Mouse (Mus musculus) MEL (cell line): ENCODE measurements around the gene Dedd. TPM values are rescaled to one million over a fixed set of nuclear protein-coding genes. Genes with fewer than 3 reads are reported as not detected.

Experiments
- DNase-seq: peaks from one replicate; pipeline ENCODE4 v3.0.0; 2011; ENCODE audit warnings: low read depth, low spot score
- H3K27ac ChIP-seq: 2 replicates; pipeline ENCODE4 v1.5.1; 2012; ENCODE audit warnings: low read depth, mild to moderate bottlenecking, control low read depth, low read length, moderate library complexity; ENCODE audit not compliant: control insufficient read depth
- H3K27me3 ChIP-seq, 2 experiments: fragments of 150-350 bp in 1 of 2; sonication (generic) in 1 of 2; 2 replicates each; pipeline ENCODE4 v1.6.1; 2012; ENCODE audit warnings: low read length in 2 of 2, mild to moderate bottlenecking in 2 of 2, improper control_type of control experiment in 1 of 2, moderate library complexity in 1 of 2; ENCODE audit not compliant: insufficient read depth in 2 of 2, control insufficient read depth in 1 of 2
- H3K36me3 ChIP-seq, 2 experiments: 2 replicates each; pipeline ENCODE4 v1.6.1; 2012 to 2014; ENCODE audit warnings: low read length in 2 of 2, improper control_type of control experiment in 1 of 2, inconsistent platforms in 1 of 2, mild to moderate bottlenecking in 1 of 2; ENCODE audit not compliant: insufficient read depth in 2 of 2, control insufficient read depth in 1 of 2
- H3K4me1 ChIP-seq, 2 experiments: fragments of 150-350 bp in 1 of 2; sonication (generic) in 1 of 2; 2 replicates each; pipeline ENCODE4 v1.6.1; 2012; ENCODE audit warnings: low read length in 2 of 2, improper control_type of control experiment in 1 of 2, mild to moderate bottlenecking in 1 of 2; ENCODE audit not compliant: insufficient read depth in 2 of 2, control insufficient read depth in 1 of 2
- H3K4me3 ChIP-seq, 2 experiments: fragments of 150-350 bp in 1 of 2; sonication (generic) in 1 of 2; 2 replicates each; pipeline ENCODE4 v1.5.1; 2012; ENCODE audit warnings: low read depth in 2 of 2, low read length in 2 of 2, mild to moderate bottlenecking in 2 of 2, moderate library complexity in 2 of 2, control low read depth in 1 of 2, improper control_type of control experiment in 1 of 2; ENCODE audit not compliant: control insufficient read depth in 1 of 2, insufficient read depth in 1 of 2
- H3K79me2 ChIP-seq: 2 replicates; pipeline ENCODE4 v1.6.1; 2012; ENCODE audit warnings: mild to moderate bottlenecking, low read length, moderate library complexity; ENCODE audit not compliant: control insufficient read depth, poor library complexity, insufficient read depth
- H3K9ac ChIP-seq: 2 replicates; pipeline ENCODE4 v1.6.1; 2012; ENCODE audit warnings: low read depth, mild to moderate bottlenecking, control low read depth, low read length, moderate library complexity; ENCODE audit not compliant: control insufficient read depth, poor library complexity, severe bottlenecking
- H3K9me3 ChIP-seq: fragments of 150-350 bp; sonication (generic); replicated peaks from 2 replicates; pipeline ENCODE4 v1.6.1; 2012; ENCODE audit warnings: mild to moderate bottlenecking, low read length, improper control_type of control experiment, moderate library complexity; ENCODE audit not compliant: insufficient read depth
- ETS1 ChIP-seq: IDR thresholded peaks from 2 replicates; pipeline ENCODE4 v1.6.1; 2012; ENCODE audit warnings: low read depth, mild to moderate bottlenecking, inconsistent platforms, low read length, improper control_type of control experiment, moderate library complexity
- HCFC1 ChIP-seq: IDR thresholded peaks from 2 replicates; pipeline ENCODE4 v1.6.1; 2012; ENCODE audit warnings: low read depth, mild to moderate bottlenecking, inconsistent platforms, low read length, improper control_type of control experiment, moderate library complexity
- MEF2A ChIP-seq: IDR thresholded peaks from 2 replicates; pipeline ENCODE4 v1.6.1; 2014; ENCODE audit warnings: low read depth, mild to moderate bottlenecking, inconsistent platforms, low read length, improper control_type of control experiment; ENCODE audit not compliant: poor library complexity, insufficient replicate concordance, severe bottlenecking; ENCODE audit errors: extremely low read depth
- POLR2A ChIP-seq, 2 experiments: IDR thresholded peaks; 2 replicates each; pipeline ENCODE4 v1.6.1; 2011 to 2012; ENCODE audit warnings: low read length in 2 of 2, mild to moderate bottlenecking in 2 of 2, control low read depth in 1 of 2, improper control_type of control experiment in 1 of 2, low read depth in 1 of 2, moderate library complexity in 1 of 2; ENCODE audit not compliant: control insufficient read depth in 1 of 2, insufficient read depth in 1 of 2, poor library complexity in 1 of 2
- RAD21 ChIP-seq: IDR thresholded peaks from 2 replicates; pipeline ENCODE4 v1.6.1; 2011; ENCODE audit warnings: mild to moderate bottlenecking, low read depth, low read length, improper control_type of control experiment
- SIN3A ChIP-seq: IDR thresholded peaks from 2 replicates; pipeline ENCODE4 v1.6.1; 2012; ENCODE audit warnings: low read length, improper control_type of control experiment, inconsistent platforms
- ZKSCAN1 ChIP-seq: IDR thresholded peaks from 2 replicates; pipeline ENCODE4 v1.6.1; 2012; ENCODE audit warnings: low read depth, mild to moderate bottlenecking, inconsistent platforms, low read length, improper control_type of control experiment, moderate library complexity
- ZNF384 ChIP-seq: IDR thresholded peaks from 2 replicates; pipeline ENCODE4 v1.6.1; 2012; ENCODE audit warnings: low read depth, mild to moderate bottlenecking, inconsistent platforms, low read length, improper control_type of control experiment
- polyA plus RNA-seq, 2 experiments: library from polyadenylated mRNA; stranded (reverse) in 1 of 2; unstranded in 1 of 2; fragments of >175 nt in 1 of 2; fragments of >200 nt in 1 of 2; gene quantifications; 2 replicates each; pipeline versions ENCODE4 v1.2.1 to v1.2.4; 2012; ENCODE audit warnings: low replicate concordance in 2 of 2, low read depth in 1 of 2; ENCODE audit not compliant: insufficient read length in 2 of 2, insufficient read depth in 1 of 2, missing spikeins in 1 of 2
- total RNA-seq: library from RNA; depleted of rRNA; stranded (reverse); fragments of 300-350 nt; gene quantifications from 2 replicates; pipeline ENCODE4 v1.2.3, GENCODE M21; 2012

Gene Dedd
- total and polyA plus RNA-seq, 3 experiments, result 28.7 to 44.9 TPM; not detected in 1

DNA sequence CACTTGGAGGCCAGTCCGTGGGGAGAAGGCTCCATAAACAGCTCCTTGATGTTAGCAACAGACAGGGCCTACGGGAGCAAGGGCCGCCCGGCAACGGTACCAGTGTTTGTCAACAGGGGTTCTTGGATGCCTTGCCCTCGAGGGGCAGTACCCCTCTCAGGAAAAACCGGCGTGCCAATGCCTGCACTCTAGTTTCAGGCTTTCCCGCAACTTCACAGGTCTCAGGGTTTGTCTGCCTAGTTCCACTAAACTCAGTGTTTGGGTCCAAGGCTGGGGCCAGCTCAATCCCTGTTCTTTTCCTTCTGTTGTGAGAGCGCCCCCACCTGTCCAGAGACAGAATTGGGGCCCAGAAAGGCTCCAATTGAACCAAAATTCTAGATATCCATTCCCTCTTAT, 47.4 kb upstream of the Dedd start (continued):
- no peak for TF ChIP-seq MEF2A

- Histone ChIP-seq H3K9ac (peak overlapping the region; percentile 85), H3K79me2 (peaks cover 7% of the 10 kb centered on the region; the same call in 1 of the 2 replicates), H3K4me1 (peaks cover 0 to 12% of the 10 kb centered on the region in 2 experiments; a peak in 2 of 4 replicates), H3K27me3 (no peaks in the 10 kb centered on the region), H3K36me3 (peaks cover 0 to 5% of the 10 kb centered on the region in 2 experiments; a peak in 3 of 4 replicates), H3K9me3 (no peaks in the 10 kb centered on the region), H3K4me3 (peak overlapping the region; percentile 62 to 80), H3K27ac (peak overlapping the region; percentile 31)
- DNase-seq, result no peak
- TF ChIP-seq ETS1, result no peak
- TF ChIP-seq POLR2A (IDR thresholded peaks at IDR 0.05; ENCODE audit: control insufficient read depth in 1 of 2, insufficient read depth in 1 of 2, low read depth in 1 of 2, low read length in 2 of 2, poor library complexity in 1 of 2), result no peak
- no peak for TF ChIP-seq ZKSCAN1
- TF ChIP-seq RAD21, result no peak
- no peak for TF ChIP-seq MEF2A
- TF ChIP-seq SIN3A, result no peak
Observed at GRCm38 (mm10) chr1:171282086-171282805, 46.7 kb upstream of the Dedd start.

GRCm38 (mm10) chr1:171283188-171284160, 45.5 kb upstream of the Dedd start:
- Histone ChIP-seq H3K4me1 (peaks cover 0 to 16% of the 10 kb centered on the region in 2 experiments; a peak in 3 of 4 replicates), H3K27ac (no peak overlapping the region), H3K36me3 (peaks cover 0 to 8% of the 10 kb centered on the region in 2 experiments; a peak in 2 of 4 replicates), H3K9me3 (no peaks in the 10 kb centered on the region), H3K79me2 (peaks cover 10% of the 10 kb centered on the region; the same call in 1 of the 2 replicates), H3K27me3 (no peaks in the 10 kb centered on the region), H3K4me3 (no peak overlapping the region), H3K9ac (no peak overlapping the region)
- TF ChIP-seq ZNF384, result peak; percentile 43; the same call in 1 of the 2 replicates
- no peak for TF ChIP-seq HCFC1
- TF ChIP-seq, all 39 proteins: peak for 1
- DNase-seq, result no peak
